Mouse (Mus musculus): ENCODE measurements at regions not wholly inside any gene's neighbourhood (a gene's known extent, or its start where the extent isn't known, plus 50 kb on each side); places are given as distances from the start of the nearest gene placed in this dataset.

- Histone ChIP-seq H3K79me3 (ENCODE audit: low read depth) (no peaks in the 10 kb centered on the region), H3K79me2 (ENCODE audit: control insufficient read depth, insufficient read depth) (no peaks in the 10 kb centered on the region), H3K27me3 (ENCODE audit: control insufficient read depth, insufficient read depth, insufficient read length) (no peaks in the 10 kb centered on the region), H3ac (ENCODE audit: control insufficient read depth, insufficient read length, low read depth) (no peak overlapping the region), H3K4me3 (ENCODE audit: insufficient read depth, poor library complexity, severe bottlenecking) (no peak overlapping the region), H3K36me3 (ENCODE audit: control insufficient read depth, insufficient read depth) (no peaks in the 10 kb centered on the region)
- TF ChIP-seq FOSL1 (IDR thresholded peaks at IDR 0.05; ENCODE audit: insufficient read depth, low read length, poor library complexity, severe bottlenecking), result no peak
- TF ChIP-seq MAX (IDR thresholded peaks at IDR 0.05), result no peak
- TF ChIP-seq CTCF (IDR thresholded peaks at IDR 0.05; ENCODE audit: control insufficient read depth, insufficient read depth, insufficient read length), result no peak
- TF ChIP-seq MYOD1 (IDR thresholded peaks at IDR 0.05; ENCODE audit: control insufficient read depth, insufficient read length, low read depth), result no peak
- TF ChIP-seq CEBPB (IDR thresholded peaks at IDR 0.05; ENCODE audit: low read depth), result no peak
- TF ChIP-seq USF1 (IDR thresholded peaks at IDR 0.05; ENCODE audit: low read depth), result no peak
- no peak for TF ChIP-seq MYOG (IDR thresholded peaks at IDR 0.05; ENCODE audit: control insufficient read depth, extremely low read depth, insufficient read length)
Measured at GRCm38 (mm10) chr14:76948948-76949347, 87.6 kb upstream of the Ccdc122 start.

DNA sequence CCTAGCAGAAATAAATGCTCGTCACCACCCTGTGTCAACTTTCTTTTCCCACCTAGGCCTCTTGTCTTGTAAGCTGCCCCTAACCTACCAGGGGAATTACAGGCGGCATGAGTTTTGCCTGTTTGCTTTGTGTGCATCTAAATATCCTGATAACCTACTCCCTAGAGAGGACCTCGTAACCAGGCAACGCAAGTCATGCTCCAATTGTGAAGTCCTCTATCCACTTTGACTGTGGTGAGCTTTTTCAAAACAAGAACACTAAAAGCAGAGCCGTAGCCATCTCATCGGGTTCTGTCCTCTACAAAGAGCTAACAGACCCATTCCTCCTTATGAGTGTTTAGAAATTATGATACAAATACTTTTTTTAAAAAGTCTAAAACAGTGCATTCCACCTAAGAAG lies 88.1 kb upstream of the Ccdc122 start:
- H3K79me2 ChIP-seq (ENCODE audit: control insufficient read depth, insufficient read depth), result no peaks in the 10 kb centered on the region
- no peaks in the 10 kb centered on the region for H3K79me3 ChIP-seq (ENCODE audit: low read depth)
- H3ac ChIP-seq (ENCODE audit: control insufficient read depth, insufficient read length, low read depth), result no peak overlapping the region
- no peak for TF ChIP-seq CTCF (IDR thresholded peaks at IDR 0.05; ENCODE audit: control insufficient read depth, insufficient read depth, insufficient read length)
- H3K4me3 ChIP-seq (ENCODE audit: insufficient read depth, poor library complexity, severe bottlenecking), result no peak overlapping the region
- no peaks in the 10 kb centered on the region for H3K27me3 ChIP-seq (ENCODE audit: control insufficient read depth, insufficient read depth, insufficient read length)
- no peaks in the 10 kb centered on the region for H3K36me3 ChIP-seq (ENCODE audit: control insufficient read depth, insufficient read depth)

DNA sequence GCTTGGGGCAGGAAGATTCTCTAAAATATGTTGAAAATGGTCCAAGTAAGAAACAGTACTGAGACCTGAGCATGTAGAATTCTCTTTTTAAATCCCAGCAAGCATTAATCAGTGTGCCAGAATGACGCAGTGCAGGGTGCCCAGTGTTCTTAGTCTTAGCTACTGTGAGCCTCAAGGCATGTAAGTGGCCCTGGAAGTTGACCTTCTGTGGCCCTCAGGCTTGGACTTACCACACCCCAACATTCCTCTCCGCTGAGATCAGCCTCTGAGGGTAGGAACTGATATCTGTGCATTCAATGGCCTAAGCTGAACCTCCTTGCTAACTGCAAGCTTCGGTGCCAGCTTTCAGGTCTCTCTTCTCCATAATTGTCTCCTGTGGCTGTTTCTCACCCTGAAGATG lies 89.4 kb upstream of the Ccdc122 start:
- TF ChIP-seq MYOD1 (IDR thresholded peaks at IDR 0.05; ENCODE audit: control insufficient read depth, insufficient read length, low read depth) (peak; percentile 49), FOSL1 (IDR thresholded peaks at IDR 0.05; ENCODE audit: insufficient read depth, low read length, poor library complexity, severe bottlenecking) (peak; percentile 23), MAX (IDR thresholded peaks at IDR 0.05) (peak; percentile 47), USF1 (IDR thresholded peaks at IDR 0.05; ENCODE audit: low read depth) (no peak), CEBPB (IDR thresholded peaks at IDR 0.05; ENCODE audit: low read depth) (no peak), MYOG (IDR thresholded peaks at IDR 0.05; ENCODE audit: control insufficient read depth, extremely low read depth, insufficient read length) (no peak), CTCF (IDR thresholded peaks at IDR 0.05; ENCODE audit: control insufficient read depth, insufficient read depth, insufficient read length) (no peak)
- Histone ChIP-seq H3K79me3 (ENCODE audit: low read depth) (no peaks in the 10 kb centered on the region), H3K79me2 (ENCODE audit: control insufficient read depth, insufficient read depth) (no peaks in the 10 kb centered on the region)

DNA sequence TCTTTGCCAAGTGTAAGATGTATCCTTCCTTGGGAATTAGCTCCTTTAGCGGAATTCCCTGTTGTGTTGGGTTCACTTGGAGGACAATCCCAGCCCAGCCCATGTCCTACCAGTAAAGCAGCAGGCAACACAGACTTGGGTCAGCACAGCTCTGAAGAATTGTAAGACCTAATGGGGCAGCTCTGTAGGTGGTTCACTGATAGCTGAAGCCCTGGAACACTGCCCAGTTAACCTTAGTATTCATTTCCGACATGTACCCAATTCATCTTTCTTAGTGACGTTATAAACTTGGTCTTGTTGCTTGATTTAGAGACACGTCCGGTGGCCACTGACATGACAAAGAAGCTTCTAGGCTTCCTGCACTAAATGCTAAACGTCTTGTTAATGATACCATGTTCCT lies 90.9 kb upstream of the Ccdc122 start:
- Histone ChIP-seq H3K79me3 (ENCODE audit: low read depth) (no peaks in the 10 kb centered on the region), H3K36me3 (ENCODE audit: control insufficient read depth, insufficient read depth) (no peaks in the 10 kb centered on the region), H3K79me2 (ENCODE audit: control insufficient read depth, insufficient read depth) (no peaks in the 10 kb centered on the region), H3K27me3 (ENCODE audit: control insufficient read depth, insufficient read depth, insufficient read length) (no peaks in the 10 kb centered on the region), H3ac (ENCODE audit: control insufficient read depth, insufficient read length, low read depth) (no peak overlapping the region), H3K4me3 (ENCODE audit: insufficient read depth, poor library complexity, severe bottlenecking) (no peak overlapping the region)
- no peak for TF ChIP-seq CEBPB (IDR thresholded peaks at IDR 0.05; ENCODE audit: low read depth)
- no peak for TF ChIP-seq MYOD1 (IDR thresholded peaks at IDR 0.05; ENCODE audit: control insufficient read depth, insufficient read length, low read depth)
- no peak for TF ChIP-seq FOSL1 (IDR thresholded peaks at IDR 0.05; ENCODE audit: insufficient read depth, low read length, poor library complexity, severe bottlenecking)
- TF ChIP-seq USF1 (IDR thresholded peaks at IDR 0.05; ENCODE audit: low read depth), result no peak
- TF ChIP-seq MAX (IDR thresholded peaks at IDR 0.05), result no peak
- no peak for TF ChIP-seq CTCF (IDR thresholded peaks at IDR 0.05; ENCODE audit: control insufficient read depth, insufficient read depth, insufficient read length)
- TF ChIP-seq MYOG (IDR thresholded peaks at IDR 0.05; ENCODE audit: control insufficient read depth, extremely low read depth, insufficient read length), result no peak

More for the DNA sequence above, 89.4 kb upstream of the Ccdc122 start:
- no peaks in the 10 kb centered on the region for H3K27me3 ChIP-seq (ENCODE audit: control insufficient read depth, insufficient read depth, insufficient read length)
- H3K36me3 ChIP-seq (ENCODE audit: control insufficient read depth, insufficient read depth), result no peaks in the 10 kb centered on the region
- H3K4me3 ChIP-seq (ENCODE audit: insufficient read depth, poor library complexity, severe bottlenecking), result no peak overlapping the region
- no peak overlapping the region for H3ac ChIP-seq (ENCODE audit: control insufficient read depth, insufficient read length, low read depth)

DNA sequence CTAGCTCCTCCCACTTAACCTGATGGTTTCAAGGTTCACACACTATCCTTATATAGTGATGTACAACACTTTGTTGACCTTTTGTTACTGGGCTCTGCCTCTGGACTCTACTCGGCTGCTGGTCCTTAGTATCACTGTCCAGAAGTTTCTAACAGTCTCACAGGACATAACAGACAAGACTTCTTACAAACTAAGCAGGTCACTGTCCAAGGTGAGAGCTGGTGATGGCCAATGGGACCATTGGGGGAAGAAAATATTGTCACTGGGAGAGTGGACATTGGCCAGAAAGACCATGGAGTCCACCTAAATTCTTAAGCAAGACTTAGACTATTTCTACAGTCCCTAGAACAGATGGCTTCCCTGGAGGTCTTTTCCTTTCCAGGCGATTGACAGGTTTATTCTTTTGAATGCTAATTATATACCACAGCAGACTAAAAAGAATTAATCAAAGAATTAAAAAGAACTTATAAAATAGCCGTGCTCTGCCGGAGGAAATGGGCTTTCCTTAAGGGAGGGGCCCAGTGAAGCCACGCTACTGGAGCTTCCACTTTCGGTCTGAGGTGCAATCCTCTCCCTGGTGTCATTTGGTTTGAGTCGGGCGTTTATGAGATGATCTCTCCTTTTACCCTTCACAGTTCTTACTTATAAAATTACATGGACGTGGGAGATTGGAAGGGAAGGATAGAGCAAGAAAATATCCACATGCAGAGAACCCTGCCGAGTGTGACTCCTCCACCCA lies 94.9 kb upstream of the Ccdc122 start:
- TF ChIP-seq CTCF (IDR thresholded peaks at IDR 0.05; ENCODE audit: control insufficient read depth, insufficient read depth, insufficient read length), result no peak
- no peak for TF ChIP-seq FOSL1 (IDR thresholded peaks at IDR 0.05; ENCODE audit: insufficient read depth, low read length, poor library complexity, severe bottlenecking)
- no peak for TF ChIP-seq MAX (IDR thresholded peaks at IDR 0.05)
- TF ChIP-seq CEBPB (IDR thresholded peaks at IDR 0.05; ENCODE audit: low read depth), result no peak
- TF ChIP-seq MYOD1 (IDR thresholded peaks at IDR 0.05; ENCODE audit: control insufficient read depth, insufficient read length, low read depth), result no peak
- no peak for TF ChIP-seq USF1 (IDR thresholded peaks at IDR 0.05; ENCODE audit: low read depth)
- no peak for TF ChIP-seq MYOG (IDR thresholded peaks at IDR 0.05; ENCODE audit: control insufficient read depth, extremely low read depth, insufficient read length)
- H3K36me3 ChIP-seq (ENCODE audit: control insufficient read depth, insufficient read depth), result no peaks in the 10 kb centered on the region
- H3K79me2 ChIP-seq (ENCODE audit: control insufficient read depth, insufficient read depth), result no peaks in the 10 kb centered on the region
- no peak overlapping the region for H3ac ChIP-seq (ENCODE audit: control insufficient read depth, insufficient read length, low read depth)
- no peaks in the 10 kb centered on the region for H3K27me3 ChIP-seq (ENCODE audit: control insufficient read depth, insufficient read depth, insufficient read length)
- no peaks in the 10 kb centered on the region for H3K79me3 ChIP-seq (ENCODE audit: low read depth)
- H3K4me3 ChIP-seq (ENCODE audit: insufficient read depth, poor library complexity, severe bottlenecking), result no peak overlapping the region

GRCm38 (mm10) chr14:76940507-76940906 lies 96.1 kb upstream of the Ccdc122 start:
- Histone ChIP-seq H3ac (ENCODE audit: control insufficient read depth, insufficient read length, low read depth) (no peak overlapping the region), H3K36me3 (ENCODE audit: control insufficient read depth, insufficient read depth) (no peaks in the 10 kb centered on the region), H3K79me3 (ENCODE audit: low read depth) (no peaks in the 10 kb centered on the region), H3K27me3 (ENCODE audit: control insufficient read depth, insufficient read depth, insufficient read length) (no peaks in the 10 kb centered on the region), H3K4me3 (ENCODE audit: insufficient read depth, poor library complexity, severe bottlenecking) (no peak overlapping the region), H3K79me2 (ENCODE audit: control insufficient read depth, insufficient read depth) (no peaks in the 10 kb centered on the region)
- TF ChIP-seq USF1 (IDR thresholded peaks at IDR 0.05; ENCODE audit: low read depth), result no peak
- TF ChIP-seq FOSL1 (IDR thresholded peaks at IDR 0.05; ENCODE audit: insufficient read depth, low read length, poor library complexity, severe bottlenecking), result no peak
- TF ChIP-seq MYOD1 (IDR thresholded peaks at IDR 0.05; ENCODE audit: control insufficient read depth, insufficient read length, low read depth), result no peak
- TF ChIP-seq MYOG (IDR thresholded peaks at IDR 0.05; ENCODE audit: control insufficient read depth, extremely low read depth, insufficient read length), result no peak
- no peak for TF ChIP-seq MAX (IDR thresholded peaks at IDR 0.05)
- no peak for TF ChIP-seq CEBPB (IDR thresholded peaks at IDR 0.05; ENCODE audit: low read depth)
- TF ChIP-seq CTCF (IDR thresholded peaks at IDR 0.05; ENCODE audit: control insufficient read depth, insufficient read depth, insufficient read length), result no peak

All from C2C12 (cell line).